Mouse (Mus musculus): Measurements from ENCODE around the gene Gm29427. TPM values are rescaled to one million over a fixed set of nuclear protein-coding genes. Genes with fewer than 3 reads are reported as not detected.
A peak's percentile ranks its signal among the peaks of the same experiment; 100 is the strongest.

Gene Gm29427
- total and polyA plus RNA-seq, 3 experiments: not detected

GRCm38 (mm10) chr1:130740781-130741720, 25.5 kb upstream of the Gm29427 start:
- H3K27ac ChIP-seq (ENCODE audit: insufficient read depth, low read depth): no peak overlapping the region
- no peak overlapping the region for H3K9ac ChIP-seq (ENCODE audit: insufficient read depth, low read depth)
- peaks cover 5 to 40% of the 10 kb centered on the region in 2 experiments; a peak in 3 of 4 replicates for H3K4me1 ChIP-seq (ENCODE audit: control insufficient read depth in 1 of 2, insufficient read depth in 2 of 2)
- no peaks in the 10 kb centered on the region for H3K9me3 ChIP-seq (replicated peaks; ENCODE audit: low read length)
- no peak overlapping the region for H3K4me2 ChIP-seq (ENCODE audit: insufficient read depth, low read depth, poor library complexity, severe bottlenecking)
- dilution Hi-C loops (cut with MboI; ENCODE audit: extremely low pct_ligation_motif_present, extremely low pct_unique_long_range_greater_than_20kb, low sequenced_read_pairs) (no loop called here), in situ Hi-C loops (cut with MboI; ENCODE audit: low pct_ligation_motif_present, low pct_unique_long_range_greater_than_20kb, low sequenced_read_pairs) (no loop called here)
- peak; percentile 37 for DNase-seq (ENCODE audit: extremely low read depth)
- no peak for TF ChIP-seq GABPA (IDR thresholded peaks at IDR 0.05; ENCODE audit: insufficient replicate concordance, low read depth, low read length)
- no peak for TF ChIP-seq ZMIZ1 (IDR thresholded peaks at IDR 0.05; ENCODE audit: low read depth, low read length)
- no peak for TF ChIP-seq USF2 (conservative IDR thresholded peaks at IDR 0.05; ENCODE audit: low read depth, low read length)
- no peak for TF ChIP-seq CHD1 (IDR thresholded peaks at IDR 0.05; ENCODE audit: low read depth, low read length)
- TF ChIP-seq SMC3 (IDR thresholded peaks at IDR 0.05; ENCODE audit: low read depth, low read length): no peak
- TF ChIP-seq RAD21 (IDR thresholded peaks at IDR 0.05; ENCODE audit: low read depth, low read length): no peak
- TF ChIP-seq NRF1 (IDR thresholded peaks at IDR 0.05; ENCODE audit: low read depth, low read length): no peak
- TF ChIP-seq SIN3A (IDR thresholded peaks at IDR 0.05; ENCODE audit: low read length): no peak
- TF ChIP-seq CTCF (conservative IDR thresholded peaks at IDR 0.05 in 1 of 2, IDR thresholded peaks at IDR 0.05 in 1 of 2; ENCODE audit: low read depth in 2 of 2, low read length in 2 of 2): no peak
- TF ChIP-seq NELFE (IDR thresholded peaks at IDR 0.05; ENCODE audit: low read depth, low read length): no peak
- no peak for TF ChIP-seq PAX5 (IDR thresholded peaks at IDR 0.05; ENCODE audit: low read length)
- no peak for TF ChIP-seq MAX (IDR thresholded peaks at IDR 0.05; ENCODE audit: low read length)
- H3K27me3 ChIP-seq (replicated peaks): no peaks in the 10 kb centered on the region
- peak overlapping the region in 1 of 3 experiments; percentile 47 for H3K4me3 ChIP-seq (replicated peaks in 1 of 3; ENCODE audit: low read depth in 2 of 3, low read length in 2 of 3, poor library complexity in 1 of 3)
- no peaks in the 10 kb centered on the region for H3K36me3 ChIP-seq (replicated peaks in 1 of 2; ENCODE audit: control insufficient read depth in 1 of 2, insufficient read depth in 1 of 2, low read length in 1 of 2)
- no peaks in the 10 kb centered on the region for H3K79me2 ChIP-seq (replicated peaks; ENCODE audit: control insufficient read depth, extremely low read depth, insufficient read depth, poor library complexity, severe bottlenecking)

GRCm38 (mm10) chr1:130740227-130740648, 24.6 kb upstream of the Gm29427 start:
- peak overlapping the region in 1 of 3 experiments; percentile 47 for H3K4me3 ChIP-seq (replicated peaks in 1 of 3; ENCODE audit: low read depth in 2 of 3, low read length in 2 of 3, poor library complexity in 1 of 3)
- no peaks in the 10 kb centered on the region for H3K79me2 ChIP-seq (replicated peaks; ENCODE audit: control insufficient read depth, extremely low read depth, insufficient read depth, poor library complexity, severe bottlenecking)
- H3K27ac ChIP-seq (ENCODE audit: insufficient read depth, low read depth): no peak overlapping the region
- no peak overlapping the region for H3K9ac ChIP-seq (ENCODE audit: insufficient read depth, low read depth)
- no peaks in the 10 kb centered on the region for H3K27me3 ChIP-seq (replicated peaks)
- dilution Hi-C loops (cut with MboI; ENCODE audit: extremely low pct_ligation_motif_present, extremely low pct_unique_long_range_greater_than_20kb, low sequenced_read_pairs): no loop called here
- H3K9me3 ChIP-seq (replicated peaks; ENCODE audit: low read length): no peaks in the 10 kb centered on the region
- H3K36me3 ChIP-seq (replicated peaks in 1 of 2; ENCODE audit: control insufficient read depth in 1 of 2, insufficient read depth in 1 of 2, low read length in 1 of 2): no peaks in the 10 kb centered on the region
- peaks cover 5 to 40% of the 10 kb centered on the region in 2 experiments; a peak in 3 of 4 replicates for H3K4me1 ChIP-seq (ENCODE audit: control insufficient read depth in 1 of 2, insufficient read depth in 2 of 2)
- in situ Hi-C loops (cut with MboI; ENCODE audit: low pct_ligation_motif_present, low pct_unique_long_range_greater_than_20kb, low sequenced_read_pairs): no loop called here
- TF ChIP-seq JUND (conservative IDR thresholded peaks at IDR 0.05; ENCODE audit: low read depth, low read length) (no peak), CHD1 (IDR thresholded peaks at IDR 0.05; ENCODE audit: low read depth, low read length) (no peak), EP300 (IDR thresholded peaks at IDR 0.05; ENCODE audit: low read length) (0 out of 2 replicates have a peak, but pooled peaks have one; percentile 19), TBP (conservative IDR thresholded peaks at IDR 0.05; ENCODE audit: low read depth, low read length) (0 out of 2 replicates have a peak, but pooled peaks have one; percentile 7), RCOR1 (conservative IDR thresholded peaks at IDR 0.05; ENCODE audit: low read depth, low read length) (no peak), ETS1 (conservative IDR thresholded peaks at IDR 0.05; ENCODE audit: low read depth, low read length) (peak; percentile 58), TCF12 (IDR thresholded peaks at IDR 0.05; ENCODE audit: low read depth, low read length) (0 out of 2 replicates have a peak, but pooled peaks have one; percentile 18), UBTF (IDR thresholded peaks at IDR 0.05; ENCODE audit: low read depth, low read length) (no peak)
- peak; percentile 81 for DNase-seq (ENCODE audit: extremely low read depth)
- no peak overlapping the region for H3K4me2 ChIP-seq (ENCODE audit: insufficient read depth, low read depth, poor library complexity, severe bottlenecking)
